Mouse (Mus musculus) midbrain, embryonic 11.5 days (tissue): Measurements from ENCODE around the gene Wdr13. TPM values are rescaled to one million over a fixed set of nuclear protein-coding genes. Genes with fewer than 3 reads are reported as not detected.

ENCODE experiments used
- ATAC-seq: fragments of 200-750 bp; cut with Nextera tagmentation; 2 replicates; pipeline ENCODE4 v1.8.0; 2017; ENCODE audit warnings: moderate TSS enrichment, moderate library complexity; ENCODE audit not compliant: low FRiP score
- DNase-seq: peaks from one replicate; pipeline ENCODE4 v3.0.0; 2015; ENCODE audit warnings: low spot score; ENCODE audit errors: missing footprints
- H3K27ac ChIP-seq: fragments of 300-500 bp; sonication (generic); 2 replicates; pipeline ENCODE4 v1.5.1; 2014; ENCODE audit warnings: low read depth, low read length
- H3K27me3 ChIP-seq: fragments of 300-500 bp; sonication (generic); 2 replicates; pipeline ENCODE4 v1.6.1; 2014; ENCODE audit warnings: mild to moderate bottlenecking, low read length, moderate library complexity, mixed read lengths; ENCODE audit not compliant: control insufficient read depth, insufficient read depth
- H3K36me3 ChIP-seq: fragments of 300-500 bp; sonication (generic); 2 replicates; pipeline ENCODE4 v1.6.1; 2014; ENCODE audit warnings: mild to moderate bottlenecking, low read length, moderate library complexity, mixed read lengths; ENCODE audit not compliant: control insufficient read depth, insufficient read depth
- H3K4me1 ChIP-seq: fragments of 300-500 bp; sonication (generic); 2 replicates; pipeline ENCODE4 v1.6.1; 2014; ENCODE audit warnings: low read length; ENCODE audit not compliant: control insufficient read depth, insufficient read depth
- H3K4me2 ChIP-seq: fragments of 300-500 bp; sonication (generic); 2 replicates; pipeline ENCODE4 v1.6.1; 2014; ENCODE audit warnings: mild to moderate bottlenecking, moderate library complexity
- H3K4me3 ChIP-seq: fragments of 300-500 bp; sonication (generic); 2 replicates; pipeline ENCODE4 v1.5.1; 2014; ENCODE audit warnings: low read depth, low read length
- H3K9ac ChIP-seq: fragments of 300-500 bp; sonication (generic); 2 replicates; pipeline ENCODE4 v1.6.1; 2014; ENCODE audit warnings: low read length
- H3K9me3 ChIP-seq: fragments of 300-500 bp; sonication (generic); 2 replicates; pipeline ENCODE4 v1.6.1; 2016; ENCODE audit warnings: low read length; ENCODE audit not compliant: control insufficient read depth
- WGBS: fragments of 180-500 bp; shearing (Covaris S2); extraction: QIAGEN DNeasy Blood & Tissue Kit; methylation state at CpG from one replicate; pipeline ENCODE4 v1.1.7; 2014; 5-methylcytosine and 5-hydroxymethylcytosine counted together
- polyA plus RNA-seq: library from polyadenylated mRNA; unstranded; fragments of >200 nt; fragmentation: Nextera tagmentation; extraction: Ambion mirVana; gene quantifications from 2 replicates; pipeline ENCODE4 v1.2.1, GENCODE M21; 2014

Wdr13 gene
- polyA plus RNA-seq, 1 experiment from 2014 or later, result 23.4 TPM

DNA sequence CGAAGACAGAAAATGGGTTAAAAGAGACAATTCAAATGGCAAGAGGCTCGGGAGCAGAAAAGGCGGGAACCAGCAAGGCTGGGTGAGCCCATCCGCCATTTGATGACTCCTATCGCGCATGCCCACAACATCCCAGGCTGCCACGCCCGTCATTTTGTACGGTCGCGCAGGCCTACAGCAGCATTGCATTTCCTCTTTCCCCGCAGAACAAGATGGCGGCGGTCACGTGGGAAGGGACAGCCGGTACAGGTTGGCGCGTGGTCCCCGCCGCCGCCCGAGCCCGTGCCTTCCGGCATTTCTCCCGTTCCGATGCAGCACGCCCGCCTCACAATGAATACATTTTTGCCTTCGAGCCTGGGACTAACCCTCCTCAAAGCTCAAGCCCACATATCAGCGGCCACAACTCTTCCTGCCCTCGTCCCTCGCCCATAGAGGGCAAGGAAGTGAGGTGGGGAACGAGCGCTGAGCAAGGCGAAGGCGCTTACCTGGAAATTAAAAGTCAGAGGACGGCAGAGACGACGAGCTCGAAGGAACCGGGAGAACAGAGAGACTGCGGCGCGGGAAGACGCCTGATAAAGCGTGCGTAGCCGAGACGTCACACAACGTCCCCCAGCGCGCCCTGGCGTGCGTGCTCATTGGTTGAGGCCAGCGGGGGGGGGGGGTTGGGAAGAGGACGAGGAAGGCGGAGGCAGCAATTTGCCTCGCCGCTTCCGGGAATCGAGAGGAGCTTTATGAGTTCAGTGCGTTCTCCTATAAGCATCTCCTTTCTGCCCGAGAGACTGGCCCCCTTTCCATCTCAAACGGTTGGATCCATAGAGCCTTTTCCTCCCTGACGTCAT is 12.7 kb upstream of the Wdr13 start, which contains the start of gene Rbm3:
Gene Rbm3, minus strand, starts transcription at position 728 of the 839 bp plus-strand sequence.
- Histone ChIP-seq H3K27me3 (no peaks in the 10 kb centered on the region), H3K27ac (peak within 1 kb of the TSS; percentile 89), H3K4me2 (peak within 1 kb of the TSS; percentile 70), H3K4me1 (peaks cover 7% of the 10 kb centered on the region), H3K9me3 (no peaks in the 10 kb centered on the region), H3K9ac (peak within 1 kb of the TSS; percentile 92), H3K4me3 (peak within 1 kb of the TSS; percentile 57), H3K36me3 (peaks cover 8% of the 10 kb centered on the region)
- ATAC-seq (peak; percentile 94), DNase-seq (peak; percentile 93)
- WGBS, result 26% methylated on average over 58 of the region's 65 CpGs

DNA sequence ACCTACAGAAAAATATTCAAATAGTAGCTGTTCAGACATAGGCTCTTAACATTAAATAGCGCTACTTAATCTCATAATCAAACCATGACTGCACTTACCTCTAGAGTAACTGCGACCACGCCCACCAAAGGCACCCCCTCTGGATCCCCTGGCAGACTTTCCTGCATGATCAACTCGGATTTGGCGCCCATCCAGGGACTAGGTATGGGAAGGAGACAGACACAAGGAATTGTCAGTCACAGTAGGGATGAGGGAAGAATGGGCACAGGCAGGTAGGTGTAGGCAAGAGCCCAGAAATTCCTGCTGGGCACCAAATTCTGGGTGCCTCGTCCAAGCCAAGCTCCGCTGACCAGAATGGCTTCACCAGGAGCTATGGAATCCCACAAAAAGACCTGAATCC is 11.1 kb upstream of the Wdr13 start:
- no peaks in the 10 kb centered on the region for H3K27me3 ChIP-seq
- peaks cover 8% of the 10 kb centered on the region for H3K36me3 ChIP-seq
- ATAC-seq, result no peak
- H3K4me2 ChIP-seq, result peak overlapping the region; percentile 70
- DNase-seq, result no peak
- peaks cover 7% of the 10 kb centered on the region for H3K4me1 ChIP-seq
- peak overlapping the region; percentile 57 for H3K4me3 ChIP-seq
- peak overlapping the region; percentile 92; the same call in 1 of the 2 replicates for H3K9ac ChIP-seq
- H3K9me3 ChIP-seq, result no peaks in the 10 kb centered on the region
- H3K27ac ChIP-seq, result no peak overlapping the region
- 75% methylated on average over 7 of the region's 7 CpGs for WGBS

DNA sequence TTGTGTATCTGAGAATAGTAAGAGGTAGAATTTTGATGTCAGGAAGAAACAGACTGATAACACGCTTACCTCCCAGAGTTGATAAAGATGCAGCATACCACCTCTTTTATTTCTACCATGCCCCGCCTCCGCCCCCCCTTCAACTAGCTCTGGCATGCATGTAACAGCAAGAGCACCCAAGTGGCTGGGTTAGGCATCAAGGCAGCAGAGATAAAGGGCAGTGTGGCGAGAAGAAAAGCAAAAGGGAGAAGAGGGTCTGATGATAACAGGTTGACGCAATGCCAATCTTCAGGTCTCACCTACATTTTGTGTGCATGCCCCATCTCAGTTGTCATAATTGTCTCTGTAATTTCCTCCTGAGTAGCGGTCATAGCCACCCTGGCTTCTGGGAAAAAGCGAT is 10.3 kb upstream of the Wdr13 start:
- peaks cover 7% of the 10 kb centered on the region for H3K4me1 ChIP-seq
- no peak overlapping the region for H3K4me2 ChIP-seq
- H3K27ac ChIP-seq, result no peak overlapping the region
- DNase-seq (no peak), ATAC-seq (no peak)
- H3K9me3 ChIP-seq, result no peaks in the 10 kb centered on the region
- WGBS, result 89% methylated on average over 7 of the region's 7 CpGs
- H3K36me3 ChIP-seq, result peaks cover 8% of the 10 kb centered on the region
- H3K4me3 ChIP-seq, result no peak overlapping the region
- no peak overlapping the region for H3K9ac ChIP-seq
- no peaks in the 10 kb centered on the region for H3K27me3 ChIP-seq

DNA sequence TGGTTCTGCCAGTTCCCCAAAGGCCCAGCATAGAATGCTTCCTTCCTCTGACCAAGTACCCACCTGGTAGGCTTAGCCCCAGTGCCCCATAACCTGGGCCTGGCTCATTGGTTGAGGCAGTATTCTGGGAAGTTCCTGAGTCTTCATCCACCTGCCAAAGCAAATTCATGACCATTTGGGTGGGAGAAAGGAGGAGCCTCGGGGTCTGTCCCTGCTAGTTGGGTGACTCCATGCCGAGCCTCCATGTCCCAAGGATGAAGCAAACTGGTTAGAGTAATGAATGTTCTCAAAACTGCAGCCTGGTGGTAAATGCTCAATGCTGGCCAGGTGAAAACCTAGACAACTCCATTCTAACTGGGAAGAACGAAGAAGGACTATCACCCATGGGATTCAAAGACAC is 8.4 kb upstream of the Wdr13 start:
- 81% methylated on average over 3 of the region's 3 CpGs for WGBS
- H3K36me3 ChIP-seq, result peaks cover 8% of the 10 kb centered on the region
- no peak overlapping the region for H3K9ac ChIP-seq

DNA sequence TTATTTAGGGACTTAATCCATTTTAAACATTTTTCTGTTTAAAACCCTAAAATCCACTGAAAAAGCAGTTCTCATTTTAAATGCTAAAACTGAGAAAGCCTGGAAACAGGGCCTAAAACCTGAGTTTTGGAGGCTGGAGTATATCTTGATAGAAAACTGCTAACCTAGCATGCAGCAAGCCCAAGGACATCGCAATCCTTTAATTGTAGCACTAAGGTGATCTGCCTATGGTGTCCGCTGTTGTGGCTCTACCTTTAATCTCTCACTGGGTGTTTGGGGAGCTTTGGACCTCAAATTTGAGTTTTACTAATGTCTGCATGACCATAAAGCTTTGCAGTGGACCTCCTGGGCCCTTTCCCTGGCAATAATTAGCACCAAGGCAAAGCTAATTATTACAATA is 7.8 kb upstream of the Wdr13 start:
- Histone ChIP-seq H3K9ac (no peak overlapping the region), H3K27me3 (no peaks in the 10 kb centered on the region), H3K36me3 (peaks cover 8% of the 10 kb centered on the region), H3K4me2 (no peak overlapping the region), H3K9me3 (no peaks in the 10 kb centered on the region), H3K4me3 (no peak overlapping the region), H3K4me1 (peaks cover 7% of the 10 kb centered on the region), H3K27ac (no peak overlapping the region)
- WGBS, result 87% methylated on average over 2 of the region's 2 CpGs
- ATAC-seq (no peak), DNase-seq (no peak)

More for the DNA sequence above, 8.4 kb upstream of the Wdr13 start:
- ATAC-seq, result no peak
- H3K27me3 ChIP-seq, result no peaks in the 10 kb centered on the region
- H3K4me3 ChIP-seq, result no peak overlapping the region
- DNase-seq, result no peak
- no peak overlapping the region for H3K4me2 ChIP-seq
- no peak overlapping the region for H3K27ac ChIP-seq
- no peaks in the 10 kb centered on the region for H3K9me3 ChIP-seq
- H3K4me1 ChIP-seq, result peaks cover 7% of the 10 kb centered on the region

DNA sequence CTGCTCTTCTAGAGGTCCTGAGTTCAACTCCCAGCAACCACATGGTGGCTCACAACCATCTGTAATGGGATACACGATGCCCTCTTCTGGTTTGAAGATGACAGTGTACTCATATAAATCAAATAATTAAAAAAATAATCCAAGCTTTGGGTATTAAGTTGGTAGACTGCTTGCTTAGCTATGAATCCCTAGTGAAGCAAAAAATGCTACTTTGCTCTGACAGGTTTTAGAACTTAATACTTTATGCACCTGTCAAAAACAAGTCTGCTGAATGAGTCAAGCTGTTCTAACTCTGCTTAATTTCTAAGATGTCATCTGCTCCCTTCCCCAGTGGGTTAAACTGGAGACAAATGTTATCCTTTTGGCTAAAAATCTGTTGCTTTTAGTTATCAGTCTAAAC is 6.8 kb upstream of the Wdr13 start:
- no peaks in the 10 kb centered on the region for H3K27me3 ChIP-seq
- no peaks in the 10 kb centered on the region for H3K9me3 ChIP-seq
- ATAC-seq (no peak), DNase-seq (no peak)
- H3K9ac ChIP-seq, result no peak overlapping the region
- no peak overlapping the region for H3K4me2 ChIP-seq
- peaks cover 8% of the 10 kb centered on the region for H3K36me3 ChIP-seq
- peaks cover 7% of the 10 kb centered on the region for H3K4me1 ChIP-seq
- WGBS, result 64% methylated on average over 1 of the region's 1 CpGs
- no peak overlapping the region for H3K27ac ChIP-seq
- H3K4me3 ChIP-seq, result no peak overlapping the region

DNA sequence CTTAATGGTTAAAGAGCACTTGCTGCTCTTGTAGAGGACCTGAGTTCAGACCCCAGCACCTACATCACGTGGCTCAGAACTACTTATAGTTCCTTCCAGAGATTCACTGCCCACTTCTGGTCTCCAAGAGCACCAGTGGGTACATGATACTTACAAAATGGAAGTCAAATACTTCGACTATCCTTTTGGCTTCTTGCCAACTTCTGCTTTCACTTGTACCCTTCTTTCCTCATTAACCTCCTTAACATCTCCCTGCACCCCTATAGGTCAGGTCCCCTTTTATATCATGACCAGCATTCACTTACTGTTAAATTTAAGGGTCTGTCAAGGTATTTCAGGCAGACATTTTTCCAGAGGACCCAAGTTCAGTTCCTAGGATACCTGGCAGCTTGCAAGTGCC is 3.2 kb upstream of the Wdr13 start:
- no peak overlapping the region for H3K4me3 ChIP-seq
- H3K27me3 ChIP-seq, result no peaks in the 10 kb centered on the region
- DNase-seq (no peak), ATAC-seq (no peak)
- H3K4me1 ChIP-seq, result no peaks in the 10 kb centered on the region
- no peak overlapping the region for H3K4me2 ChIP-seq
- 0 out of 2 replicates have a peak, but pooled peaks cover under 1% of the 10 kb centered on the region for H3K36me3 ChIP-seq
- no peak overlapping the region for H3K27ac ChIP-seq
- 57% methylated on average over 2 of the region's 2 CpGs for WGBS
- H3K9me3 ChIP-seq, result no peaks in the 10 kb centered on the region
- H3K9ac ChIP-seq, result no peak overlapping the region

DNA sequence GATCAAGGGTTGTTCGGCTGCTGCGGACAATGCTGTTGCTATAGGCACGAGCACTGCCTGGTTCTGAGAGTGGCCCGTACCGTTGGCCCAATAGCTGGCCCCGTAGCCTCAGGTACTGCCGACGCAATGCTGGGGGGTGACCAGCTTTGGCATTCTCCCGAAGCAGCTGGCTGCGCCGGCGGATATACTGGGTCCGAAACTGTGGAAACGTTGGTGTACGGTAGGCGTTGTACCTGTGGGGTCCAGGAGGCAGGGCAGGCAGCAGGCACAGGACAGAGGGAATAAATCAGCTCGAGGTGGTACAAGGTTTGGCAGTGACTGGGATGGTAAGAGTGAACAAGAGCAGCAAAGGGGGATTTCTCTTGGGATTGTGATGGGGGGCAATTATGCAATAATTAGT is 1.3 kb downstream of the Wdr13 start:
- Histone ChIP-seq H3K27me3 (no peaks in the 10 kb centered on the region), H3K4me2 (peak overlapping the region; percentile 64), H3K4me1 (no peaks in the 10 kb centered on the region), H3K4me3 (peak overlapping the region; percentile 43; the same call in 1 of the 2 replicates), H3K27ac (no peak overlapping the region), H3K36me3 (no peaks in the 10 kb centered on the region), H3K9me3 (no peaks in the 10 kb centered on the region; the same call in 1 of the 2 replicates), H3K9ac (no peak overlapping the region)
- no peak for DNase-seq
- no peak for ATAC-seq
- WGBS, result 92% methylated on average over 17 of the region's 17 CpGs

DNA sequence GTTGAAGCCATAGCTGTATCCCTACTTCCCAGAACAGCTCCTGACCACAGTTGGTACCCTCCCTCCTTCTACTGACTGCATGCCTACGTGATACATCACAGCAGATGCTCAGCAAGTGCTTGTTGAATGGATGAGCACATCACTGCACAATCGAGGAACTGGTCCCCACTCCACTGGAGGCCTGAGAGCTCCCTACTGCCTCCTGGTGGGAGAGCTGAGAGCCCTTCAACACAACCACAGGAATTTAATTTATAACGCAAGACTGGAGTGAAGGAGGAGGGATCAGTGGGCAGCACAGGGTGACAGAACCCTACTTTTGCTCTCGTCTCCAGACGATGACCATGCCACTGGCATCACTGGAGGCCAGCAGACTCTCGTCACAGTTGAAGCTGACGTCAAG is 7.5 kb downstream of the Wdr13 start:
- no peaks in the 10 kb centered on the region for H3K4me1 ChIP-seq
- 87% methylated on average over 7 of the region's 7 CpGs for WGBS
- no peaks in the 10 kb centered on the region for H3K27me3 ChIP-seq
- ATAC-seq (no peak), DNase-seq (no peak)
- no peak overlapping the region for H3K27ac ChIP-seq
- H3K36me3 ChIP-seq, result no peaks in the 10 kb centered on the region
- H3K4me3 ChIP-seq, result no peak overlapping the region
- H3K9me3 ChIP-seq, result no peaks in the 10 kb centered on the region; the same call in 1 of the 2 replicates
- H3K9ac ChIP-seq, result no peak overlapping the region
- H3K4me2 ChIP-seq, result no peak overlapping the region
